Mouse (Mus musculus): ENCODE measurements at regions not wholly inside any gene's neighbourhood (a gene's known extent, or its start where the extent isn't known, plus 50 kb on each side); places are given as distances from the start of the nearest gene placed in this dataset.
"Not testable (repeated sequence)": the region's sequence is repeated elsewhere in the genome, so short reads cannot be mapped to it uniquely, and the experiment has no call there.

DNA sequence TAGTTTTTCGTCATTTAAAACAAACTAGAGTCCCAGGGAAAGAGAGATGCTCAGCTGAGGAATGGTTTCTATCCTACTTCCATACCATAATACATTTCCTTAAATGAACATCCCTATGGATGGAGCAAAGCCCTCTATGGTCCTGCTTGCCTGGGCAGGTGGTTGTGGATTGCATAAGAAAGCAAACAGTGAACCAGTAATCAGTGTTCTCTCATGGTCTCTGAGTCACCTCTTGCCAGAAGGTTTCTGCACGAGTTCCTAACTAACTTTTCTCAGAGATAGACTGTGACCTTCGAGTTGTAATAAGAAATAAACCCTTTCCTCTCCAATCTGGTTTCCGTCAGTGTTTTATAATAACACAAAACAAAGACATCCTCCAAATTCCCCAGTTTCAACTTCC, 62.9 kb upstream of the Bet1 start:
- H3K4me2 ChIP-seq (ENCODE audit: low read depth, low read length) = no peak overlapping the region
- no peak overlapping the region for H3K9ac ChIP-seq (ENCODE audit: low read length)
- no peak overlapping the region for H3K27ac ChIP-seq (ENCODE audit: low read length)
- ATAC-seq (ENCODE audit: low read depth) = no peak
- H3K27me3 ChIP-seq (ENCODE audit: control insufficient read depth, insufficient read depth, low read depth, low read length) = no peaks in the 10 kb centered on the region
- H3K9me3 ChIP-seq (ENCODE audit: control insufficient read depth, low read length) = no peaks in the 10 kb centered on the region
- 53% methylated on average over 4 of the region's 4 CpGs for WGBS
- no peaks in the 10 kb centered on the region for H3K36me3 ChIP-seq (ENCODE audit: control insufficient read depth, insufficient read depth, low read length)
- H3K4me3 ChIP-seq (ENCODE audit: low read length) = no peak overlapping the region
- H3K4me1 ChIP-seq (replicated peaks; ENCODE audit: control insufficient read depth, insufficient read depth, low read length) = no peaks in the 10 kb centered on the region

DNA sequence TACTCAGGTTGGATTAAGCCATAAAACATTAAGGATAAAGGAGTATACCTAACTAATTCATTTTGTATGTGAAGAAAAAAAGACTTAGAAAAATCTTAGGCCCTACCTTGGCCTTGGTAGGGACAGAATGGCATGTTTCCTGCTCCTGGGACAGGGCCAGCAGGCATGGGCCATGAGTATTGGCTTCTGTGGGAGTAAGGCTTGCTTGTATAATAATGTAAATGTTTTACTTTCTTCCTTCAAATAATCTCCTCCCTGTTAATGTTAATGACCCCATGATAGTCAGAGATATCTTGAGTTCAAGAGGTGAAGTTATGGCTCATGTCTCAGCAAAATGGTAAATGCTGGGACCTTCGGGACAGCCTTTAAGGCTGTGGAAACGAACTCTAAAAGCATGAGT, 71.5 kb upstream of the Bet1 start:
- H3K4me3 ChIP-seq (ENCODE audit: low read length) = no peak overlapping the region
- H3K9me3 ChIP-seq (ENCODE audit: control insufficient read depth, low read length) = no peaks in the 10 kb centered on the region
- H3K36me3 ChIP-seq (ENCODE audit: control insufficient read depth, insufficient read depth, low read length) = no peaks in the 10 kb centered on the region
- no peak overlapping the region for H3K4me2 ChIP-seq (ENCODE audit: low read depth, low read length)
- H3K9ac ChIP-seq (ENCODE audit: low read length) = no peak overlapping the region
- 59% methylated on average over 2 of the region's 2 CpGs for WGBS
- H3K27ac ChIP-seq (ENCODE audit: low read length) = no peak overlapping the region
- H3K27me3 ChIP-seq (ENCODE audit: control insufficient read depth, insufficient read depth, low read depth, low read length) = no peaks in the 10 kb centered on the region
- no peaks in the 10 kb centered on the region for H3K4me1 ChIP-seq (replicated peaks; ENCODE audit: control insufficient read depth, insufficient read depth, low read length)
- no peak for ATAC-seq (ENCODE audit: low read depth)

GRCm38 (mm10) chr6:4163733-4164132, 77.0 kb upstream of the Bet1 start:
- 31% methylated on average over 1 of the region's 1 CpGs for WGBS
- H3K4me2 ChIP-seq (ENCODE audit: low read depth, low read length) = no peak overlapping the region
- no peaks in the 10 kb centered on the region for H3K27me3 ChIP-seq (ENCODE audit: control insufficient read depth, insufficient read depth, low read depth, low read length)
- no peak overlapping the region for H3K27ac ChIP-seq (ENCODE audit: low read length)
- H3K4me1 ChIP-seq (replicated peaks; ENCODE audit: control insufficient read depth, insufficient read depth, low read length) = no peaks in the 10 kb centered on the region
- no peak overlapping the region for H3K4me3 ChIP-seq (ENCODE audit: low read length)
- H3K36me3 ChIP-seq (ENCODE audit: control insufficient read depth, insufficient read depth, low read length) = no peaks in the 10 kb centered on the region
- no peak for ATAC-seq (ENCODE audit: low read depth)
- H3K9me3 ChIP-seq (ENCODE audit: control insufficient read depth, low read length) = no peaks in the 10 kb centered on the region
- no peak overlapping the region for H3K9ac ChIP-seq (ENCODE audit: low read length)

GRCm38 (mm10) chr6:4167112-4167511, 80.3 kb upstream of the Bet1 start:
- ATAC-seq (ENCODE audit: low read depth) = no peak
- 63% methylated on average over 4 of the region's 4 CpGs for WGBS
- no peaks in the 10 kb centered on the region for H3K9me3 ChIP-seq (ENCODE audit: control insufficient read depth, low read length)
- H3K4me3 ChIP-seq (ENCODE audit: low read length) = no peak overlapping the region
- H3K27ac ChIP-seq (ENCODE audit: low read length) = no peak overlapping the region
- H3K9ac ChIP-seq (ENCODE audit: low read length) = no peak overlapping the region
- no peak overlapping the region for H3K4me2 ChIP-seq (ENCODE audit: low read depth, low read length)
- no peaks in the 10 kb centered on the region for H3K36me3 ChIP-seq (ENCODE audit: control insufficient read depth, insufficient read depth, low read length)
- no peaks in the 10 kb centered on the region for H3K4me1 ChIP-seq (replicated peaks; ENCODE audit: control insufficient read depth, insufficient read depth, low read length)
- H3K27me3 ChIP-seq (ENCODE audit: control insufficient read depth, insufficient read depth, low read depth, low read length) = no peaks in the 10 kb centered on the region

DNA sequence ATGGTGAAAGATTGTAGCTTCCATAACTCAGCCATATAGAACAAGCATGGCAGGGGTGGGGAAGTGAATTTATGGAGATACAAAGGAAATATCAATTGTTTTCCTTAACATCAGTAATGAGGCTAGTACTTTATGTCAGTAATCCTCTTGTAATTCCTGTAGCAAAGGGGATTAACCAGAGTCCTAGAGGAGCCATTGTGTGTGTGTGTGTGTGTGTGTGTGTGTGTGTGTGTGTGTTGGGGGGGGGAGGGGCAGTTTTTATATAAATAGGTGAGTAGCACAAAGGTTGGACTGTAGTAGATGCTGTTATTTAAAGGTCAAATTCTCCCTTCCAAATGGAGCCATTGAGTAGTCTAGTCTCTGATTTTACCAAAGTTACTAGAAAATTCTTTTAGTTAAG, 81.0 kb upstream of the Bet1 start:
- Histone ChIP-seq H3K36me3 (ENCODE audit: control insufficient read depth, insufficient read depth, low read length) (no peaks in the 10 kb centered on the region), H3K9ac (ENCODE audit: low read length) (no peak overlapping the region), H3K9me3 (ENCODE audit: control insufficient read depth, low read length) (no peaks in the 10 kb centered on the region), H3K27me3 (ENCODE audit: control insufficient read depth, insufficient read depth, low read depth, low read length) (no peaks in the 10 kb centered on the region), H3K4me3 (ENCODE audit: low read length) (no peak overlapping the region), H3K27ac (ENCODE audit: low read length) (no peak overlapping the region), H3K4me1 (replicated peaks; ENCODE audit: control insufficient read depth, insufficient read depth, low read length) (no peaks in the 10 kb centered on the region), H3K4me2 (ENCODE audit: low read depth, low read length) (no peak overlapping the region)
- no peak for ATAC-seq (ENCODE audit: low read depth)

- Histone ChIP-seq H3K27me3 (ENCODE audit: control insufficient read depth, insufficient read depth, low read depth, low read length) (no peaks in the 10 kb centered on the region), H3K4me2 (ENCODE audit: low read depth, low read length) (no peak overlapping the region), H3K4me3 (ENCODE audit: low read length) (no peak overlapping the region), H3K4me1 (replicated peaks; ENCODE audit: control insufficient read depth, insufficient read depth, low read length) (no peaks in the 10 kb centered on the region), H3K9ac (ENCODE audit: low read length) (no peak overlapping the region), H3K36me3 (ENCODE audit: control insufficient read depth, insufficient read depth, low read length) (no peaks in the 10 kb centered on the region), H3K9me3 (ENCODE audit: control insufficient read depth, low read length) (no peaks in the 10 kb centered on the region), H3K27ac (ENCODE audit: low read length) (no peak overlapping the region)
- 44% methylated on average over 4 of the region's 4 CpGs for WGBS
- no peak for ATAC-seq (ENCODE audit: low read depth)
Observed at GRCm38 (mm10) chr6:4171561-4171960, 84.8 kb upstream of the Bet1 start.

DNA sequence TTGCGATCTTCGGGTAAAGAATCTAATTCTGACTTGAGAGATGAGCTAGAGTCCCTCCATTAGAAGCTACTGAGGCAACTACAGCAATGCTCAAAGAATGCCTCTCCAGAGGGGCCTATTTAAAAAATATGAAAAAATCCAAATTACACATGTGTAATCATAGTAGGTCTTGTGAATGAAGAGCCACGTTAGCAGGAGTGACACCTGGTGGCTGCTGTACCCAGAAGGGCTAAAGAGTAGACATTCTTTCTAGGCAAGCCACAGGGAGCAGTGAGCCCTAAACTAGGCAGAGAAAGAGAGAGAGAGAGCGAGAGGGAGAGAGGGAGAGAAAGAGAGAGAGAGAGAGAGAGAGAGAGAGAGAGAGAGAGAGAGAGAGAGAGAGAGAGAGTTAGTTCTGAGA, 100.9 kb upstream of the Bet1 start:
- Histone ChIP-seq H3K36me3 (ENCODE audit: control insufficient read depth, insufficient read depth, low read length) (no peaks in the 10 kb centered on the region), H3K4me3 (ENCODE audit: low read length) (no peak overlapping the region), H3K9me3 (ENCODE audit: control insufficient read depth, low read length) (no peaks in the 10 kb centered on the region), H3K27me3 (ENCODE audit: control insufficient read depth, insufficient read depth, low read depth, low read length) (no peaks in the 10 kb centered on the region), H3K9ac (ENCODE audit: low read length) (no peak overlapping the region), H3K4me1 (replicated peaks; ENCODE audit: control insufficient read depth, insufficient read depth, low read length) (no peaks in the 10 kb centered on the region), H3K4me2 (ENCODE audit: low read depth, low read length) (no peak overlapping the region), H3K27ac (ENCODE audit: low read length) (no peak overlapping the region)
- 72% methylated on average over 4 of the region's 4 CpGs for WGBS
- ATAC-seq (ENCODE audit: low read depth) = no peak

DNA sequence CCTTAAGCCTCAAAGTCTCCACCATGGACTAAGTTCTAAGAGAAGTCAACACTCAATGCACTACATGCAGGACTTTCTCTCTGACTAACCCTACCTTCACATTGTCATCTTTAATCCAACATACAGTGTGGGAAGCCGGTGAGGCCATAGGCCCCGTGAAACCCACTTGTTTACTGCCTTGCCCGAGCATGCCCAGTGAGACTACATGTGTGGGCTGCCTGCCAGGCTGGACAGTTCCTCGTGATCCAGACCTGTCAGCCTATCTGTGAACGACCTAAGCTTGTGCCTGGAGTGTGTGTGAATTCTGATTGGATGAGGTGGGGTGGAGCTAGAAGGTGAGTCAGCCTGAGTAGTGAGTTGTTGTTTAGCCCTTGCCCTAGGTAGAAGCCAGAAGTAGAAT, 104.2 kb upstream of the Bet1 start:
- H3K27ac ChIP-seq (ENCODE audit: low read length); H3K9me3 ChIP-seq (ENCODE audit: control insufficient read depth, low read length); H3K4me3 ChIP-seq (ENCODE audit: low read length); H3K9ac ChIP-seq (ENCODE audit: low read length); H3K36me3 ChIP-seq (ENCODE audit: control insufficient read depth, insufficient read depth, low read length); ATAC-seq (ENCODE audit: low read depth); H3K4me2 ChIP-seq (ENCODE audit: low read depth, low read length); H3K4me1 ChIP-seq (replicated peaks; ENCODE audit: control insufficient read depth, insufficient read depth, low read length); H3K27me3 ChIP-seq (ENCODE audit: control insufficient read depth, insufficient read depth, low read depth, low read length): not testable (repeated sequence)
- WGBS = 47% methylated on average over 5 of the region's 5 CpGs

DNA sequence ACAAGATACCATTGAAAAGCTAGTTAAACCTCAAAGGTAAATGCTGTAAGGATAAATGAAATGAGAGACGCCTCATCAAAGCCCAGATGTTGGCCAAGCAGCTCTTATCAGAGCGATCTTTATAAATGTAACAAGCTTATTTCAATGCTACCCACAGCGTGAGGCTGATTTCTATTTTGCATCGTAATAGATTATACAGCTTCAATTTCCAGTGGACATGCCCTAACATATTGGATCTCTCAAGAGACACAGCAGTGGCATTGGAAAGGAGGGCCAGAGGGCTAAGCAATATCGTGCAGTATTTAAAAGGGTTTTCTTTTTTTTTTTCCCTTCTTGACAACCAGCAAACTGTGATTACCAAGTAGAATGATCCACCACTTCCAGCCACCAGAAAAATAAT, 106.5 kb upstream of the Bet1 start:
- no peak for ATAC-seq (ENCODE audit: low read depth)
- no peaks in the 10 kb centered on the region for H3K9me3 ChIP-seq (ENCODE audit: control insufficient read depth, low read length)

GRCm38 (mm10) chr6:4201176-4201575, 114.4 kb upstream of the Bet1 start:
- H3K4me2 ChIP-seq (ENCODE audit: low read depth, low read length) = no peak overlapping the region
- no peaks in the 10 kb centered on the region for H3K36me3 ChIP-seq (ENCODE audit: control insufficient read depth, insufficient read depth, low read length)
- no peak overlapping the region for H3K9ac ChIP-seq (ENCODE audit: low read length)
- H3K27me3 ChIP-seq (ENCODE audit: control insufficient read depth, insufficient read depth, low read depth, low read length) = no peaks in the 10 kb centered on the region
- H3K4me1 ChIP-seq (replicated peaks; ENCODE audit: control insufficient read depth, insufficient read depth, low read length) = no peaks in the 10 kb centered on the region
- H3K4me3 ChIP-seq (ENCODE audit: low read length) = no peak overlapping the region
- ATAC-seq (ENCODE audit: low read depth) = no peak
- no peak overlapping the region for H3K27ac ChIP-seq (ENCODE audit: low read length)
- H3K9me3 ChIP-seq (ENCODE audit: control insufficient read depth, low read length) = no peaks in the 10 kb centered on the region
- 54% methylated on average over 2 of the region's 2 CpGs for WGBS

More for the DNA sequence above, 106.5 kb upstream of the Bet1 start:
- Histone ChIP-seq H3K4me2 (ENCODE audit: low read depth, low read length) (no peak overlapping the region), H3K4me3 (ENCODE audit: low read length) (no peak overlapping the region), H3K9ac (ENCODE audit: low read length) (no peak overlapping the region), H3K27ac (ENCODE audit: low read length) (no peak overlapping the region), H3K27me3 (ENCODE audit: control insufficient read depth, insufficient read depth, low read depth, low read length) (no peaks in the 10 kb centered on the region), H3K4me1 (replicated peaks; ENCODE audit: control insufficient read depth, insufficient read depth, low read length) (no peaks in the 10 kb centered on the region), H3K36me3 (ENCODE audit: control insufficient read depth, insufficient read depth, low read length) (no peaks in the 10 kb centered on the region)
- WGBS = 82% methylated on average over 5 of the region's 5 CpGs

All from lung, embryonic 16.5 days (tissue).